Mouse (Mus musculus) kidney, adult 2 months (tissue): ENCODE measurements around the gene Zfp30.

Source experiments
- CTCF ChIP-seq: fragments of 200-500 bp; conservative IDR thresholded peaks from 2 replicates; pipeline ENCODE4 v1.5.1; 2011; ENCODE audit warnings: low read depth, mild to moderate bottlenecking, control low read depth, low read length, moderate library complexity, mixed read lengths; ENCODE audit not compliant: insufficient read depth, insufficient read length
- POLR2A ChIP-seq: fragments of 200-500 bp; IDR thresholded peaks from one replicate; pipeline ENCODE4 v1.6.1; 2011; ENCODE audit warnings: low read depth, low read length, control low read depth

- no peak for TF ChIP-seq POLR2A
- no peak for TF ChIP-seq CTCF
Observed at GRCm38 (mm10) chr7:29818619-29819254, 34.9 kb downstream of the Zfp30 start.
